Mouse (Mus musculus) macrophage (primary cell): Measurements from ENCODE around the gene Armcx6. TPM values are rescaled to one million over a fixed set of nuclear protein-coding genes. Genes with fewer than 3 reads are reported as not detected.

Experiments used
- H3K27ac ChIP-seq: fragments of 350-480 bp; formaldehyde crosslinking; 2 replicates; pipeline ENCODE4 v1.9.0; 2021
- H3K36me3 ChIP-seq: fragments of 350-480 bp; formaldehyde crosslinking; 2 replicates; pipeline ENCODE4 v1.9.0; 2021; ENCODE audit errors: inconsistent target
- H3K4me3 ChIP-seq: fragments of 350-480 bp; formaldehyde crosslinking; 2 replicates; pipeline ENCODE4 v1.9.0; 2021; ENCODE audit errors: inconsistent target
- H3K79me2 ChIP-seq: fragments of 350-480 bp; formaldehyde crosslinking; 2 replicates; pipeline ENCODE4 v1.9.0; 2021; ENCODE audit errors: inconsistent target
- WGBS: methylation state at CpG from one replicate; pipeline ENCODE4 v1.1.7; 2026; ENCODE audit warnings: inconsistent platforms; ENCODE audit not compliant: missing documents; 5-methylcytosine and 5-hydroxymethylcytosine counted together
- polyA plus RNA-seq: library from polyadenylated mRNA; stranded (reverse); fragments of 250-400 nt; gene quantifications from 3 replicates; pipeline ENCODE4 v1.2.4, GENCODE M21; 2018; ENCODE audit warnings: inconsistent platforms

Armcx6 gene
- polyA plus RNA-seq, 1 experiment from 2014 or later: 5.4 TPM

- H3K79me2 ChIP-seq: no peaks in the 10 kb centered on the region
- peak overlapping the region; percentile 28 for H3K4me3 ChIP-seq
- WGBS: 27% methylated on average over 12 of the region's 14 CpGs
- H3K36me3 ChIP-seq: no peaks in the 10 kb centered on the region
- H3K27ac ChIP-seq: no peak overlapping the region
These were observed 32.7 kb downstream of the Armcx6 start for GRCm38 (mm10) chrX:134718524-134718923.

DNA sequence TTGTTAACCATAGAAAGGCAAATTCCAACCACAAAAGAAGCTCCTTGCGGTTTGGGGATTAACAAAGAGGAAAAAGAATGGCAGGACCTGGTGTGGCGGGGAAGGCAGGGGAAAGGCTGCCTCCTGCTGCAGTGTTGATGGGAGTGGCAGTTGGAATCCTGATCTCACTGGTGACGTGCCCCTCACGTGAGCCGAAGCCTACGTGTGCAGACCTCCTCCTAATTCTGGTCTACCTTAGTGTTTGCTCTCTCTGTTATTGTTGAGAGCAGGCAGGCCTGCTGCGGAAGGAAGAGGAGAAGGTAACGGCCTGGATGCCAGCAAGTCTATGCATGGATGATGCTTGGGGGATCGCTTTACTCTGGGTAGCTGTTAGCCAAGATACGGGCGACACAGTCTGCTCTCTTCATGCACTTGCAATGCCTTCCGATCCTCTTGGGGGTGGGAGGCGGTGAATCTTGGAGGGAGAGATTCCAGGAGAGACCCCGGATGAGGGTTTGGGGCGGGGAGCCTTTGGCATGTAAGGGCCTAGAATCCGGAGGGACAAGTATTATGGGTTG, 33.4 kb downstream of the Armcx6 start, which contains the start of gene Armcx1:
Gene Armcx1, plus strand, starts transcription at position 212 of the 557 bp plus-strand sequence.
- no peaks in the 10 kb centered on the region for H3K79me2 ChIP-seq
- WGBS: 16% methylated on average over 16 of the region's 16 CpGs
- H3K36me3 ChIP-seq: no peaks in the 10 kb centered on the region
- peak within 1 kb of the TSS; percentile 28 for H3K4me3 ChIP-seq
- H3K27ac ChIP-seq: no peak within 1 kb of the TSS

- Histone ChIP-seq H3K27ac (no peak overlapping the region), H3K4me3 (no peak overlapping the region), H3K79me2 (no peaks in the 10 kb centered on the region), H3K36me3 (no peaks in the 10 kb centered on the region)
- 80% methylated on average over 3 of the region's 3 CpGs for WGBS
These were observed 34.4 kb downstream of the Armcx6 start for GRCm38 (mm10) chrX:134716863-134717262.

Other genes starting within 250 kb of the Armcx6 start
- gene Timm8a1, start 209.6 kb downstream of the Armcx6 start, polyA plus RNA-seq: 8.9 to 25.3 TPM (median 13.0 TPM) in 3 replicates
- gene Btk, start 167.8 kb downstream of the Armcx6 start, polyA plus RNA-seq: 63.3 to 94.7 TPM (median 69.5 TPM) in 3 replicates
- gene Rpl36a, start 165.8 kb downstream of the Armcx6 start, polyA plus RNA-seq: 215 to 617 TPM (median 581 TPM) in 3 replicates
- 134 to 148 TPM (median 144 TPM) in 3 replicates for gene Gla, start 150.3 kb downstream of the Armcx6 start, polyA plus RNA-seq
- 110 to 217 TPM (median 123 TPM) in 3 replicates for gene Hnrnph2, start 150.2 kb downstream of the Armcx6 start, polyA plus RNA-seq
- gene Armcx4, start 64.9 kb downstream of the Armcx6 start, polyA plus RNA-seq: 0.01 to 0.11 TPM in 2 of 3 replicates, not detected in the other
- gene Armcx1, start 33.5 kb downstream of the Armcx6 start, polyA plus RNA-seq: 0.29 to 0.88 TPM (median 0.80 TPM) in 3 replicates
- gene Armcx3, start 5.2 kb upstream of the Armcx6 start, polyA plus RNA-seq: 32.0 to 49.1 TPM (median 42.0 TPM) in 3 replicates
- gene Armcx2, start 57.8 kb upstream of the Armcx6 start, polyA plus RNA-seq: 0.52 to 0.93 TPM (median 0.73 TPM) in 3 replicates
- gene Nxf2, start 213.3 kb upstream of the Armcx6 start, polyA plus RNA-seq: 0.14 TPM in 1 of 3 replicates, not detected in the others